Mouse (Mus musculus) liver, embryonic 14.5 days (tissue): ENCODE measurements around the gene Iqch. TPM values are rescaled to one million over a fixed set of nuclear protein-coding genes. Genes with fewer than 3 reads are reported as not detected.

Experiments used
- ATAC-seq: fragments of 200-750 bp; cut with Nextera tagmentation; 2 replicates; pipeline ENCODE4 v1.8.0; 2017; ENCODE audit warnings: moderate number of reproducible peaks, mild to moderate bottlenecking, moderate library complexity; ENCODE audit not compliant: insufficient read depth
- DNase-seq, 3 experiments: peaks; one replicate each; pipeline ENCODE4 v3.0.0-alpha.2; 2012 to 2013; ENCODE audit warnings: low read depth in 3 of 3, low spot score in 3 of 3
- H3K27ac ChIP-seq: fragments of 300-500 bp; sonication (generic); 2 replicates; pipeline ENCODE4 v1.5.1; 2014; ENCODE audit warnings: moderate library complexity, mild to moderate bottlenecking, control low read depth, inconsistent platforms
- H3K27me3 ChIP-seq: fragments of 300-500 bp; sonication (generic); 2 replicates; pipeline ENCODE4 v1.6.1; 2014; ENCODE audit warnings: mild to moderate bottlenecking, low read length, moderate library complexity; ENCODE audit not compliant: control insufficient read depth, insufficient read depth
- H3K36me3 ChIP-seq: fragments of 300-500 bp; sonication (generic); replicated peaks from 2 replicates; pipeline ENCODE4 v1.6.1; 2014; ENCODE audit warnings: low read depth; ENCODE audit not compliant: control insufficient read depth, insufficient read depth
- H3K4me1 ChIP-seq, 2 experiments: fragments of 200-500 bp in 1 of 2; fragments of 300-500 bp in 1 of 2; sonication (generic) in 1 of 2; replicated peaks; 2 replicates each; pipeline ENCODE4 v1.6.1; 2012 to 2014; ENCODE audit warnings: antibody characterized with exemption in 1 of 2, inconsistent platforms in 1 of 2, low read length in 1 of 2; ENCODE audit not compliant: control insufficient read depth in 2 of 2, insufficient read depth in 2 of 2
- H3K4me2 ChIP-seq: fragments of 300-500 bp; sonication (generic); 2 replicates; pipeline ENCODE4 v1.6.1; 2014; ENCODE audit warnings: low read depth, mild to moderate bottlenecking, control low read depth, moderate library complexity
- H3K4me3 ChIP-seq, 2 experiments: fragments of 200-500 bp in 1 of 2; fragments of 300-500 bp in 1 of 2; sonication (generic) in 1 of 2; 2 replicates each; pipeline ENCODE4 v1.5.1; 2012 to 2014; ENCODE audit warnings: low read depth in 2 of 2, low read length in 2 of 2, mild to moderate bottlenecking in 2 of 2, control low read depth in 1 of 2, inconsistent platforms in 1 of 2, moderate library complexity in 1 of 2; ENCODE audit not compliant: insufficient read depth in 1 of 2
- H3K9ac ChIP-seq: fragments of 300-500 bp; sonication (generic); replicated peaks from 2 replicates; pipeline ENCODE4 v1.6.1; 2014; ENCODE audit warnings: mild to moderate bottlenecking, control low read depth, moderate library complexity
- H3K9me3 ChIP-seq: fragments of 300-500 bp; sonication (generic); 2 replicates; pipeline ENCODE4 v1.6.1; 2016; ENCODE audit warnings: low read length, mixed read lengths; ENCODE audit not compliant: control insufficient read depth
- CTCF ChIP-seq: IDR thresholded peaks from 2 replicates; pipeline ENCODE4 v1.5.1; 2016; ENCODE audit warnings: antibody characterized with exemption, low read depth, control low read depth
- EP300 ChIP-seq: IDR thresholded peaks from 2 replicates; pipeline ENCODE4 v1.6.1; 2016; ENCODE audit warnings: antibody characterized with exemption, low read depth
- WGBS: fragments of 180-500 bp; shearing (Covaris S2); extraction: QIAGEN DNeasy Blood & Tissue Kit; methylation state at CpG from one replicate; pipeline ENCODE4 v1.1.7; 2014; ENCODE audit not compliant: insufficient replicate concordance; 5-methylcytosine and 5-hydroxymethylcytosine counted together
- polyA plus RNA-seq, 2 experiments: library from polyadenylated mRNA; depleted of rRNA in 1 of 2; stranded (reverse) in 1 of 2; unstranded in 1 of 2; fragments of >200 nt; fragmentation: Nextera tagmentation in 1 of 2; extraction: Ambion mirVana in 1 of 2; gene quantifications; 2 replicates each; pipeline versions ENCODE4 v1.2.1 to v1.2.3; 2012 to 2014

Iqch gene
- polyA plus RNA-seq, 2 experiments = not detected

GRCm38 (mm10) chr9:63380326-63380725, 222.0 kb downstream of the Iqch start:
- ATAC-seq = no peak
- 70% methylated on average over 3 of the region's 3 CpGs for WGBS
- Histone ChIP-seq H3K27ac (no peak overlapping the region), H3K9ac (no peak overlapping the region), H3K36me3 (no peaks in the 10 kb centered on the region), H3K27me3 (no peaks in the 10 kb centered on the region), H3K4me3 (no peak overlapping the region), H3K9me3 (no peaks in the 10 kb centered on the region), H3K4me2 (no peak overlapping the region), H3K4me1 (peaks cover 13 to 14% of the 10 kb centered on the region in 2 experiments)
- no peak for TF ChIP-seq CTCF
- TF ChIP-seq EP300 = no peak
- no peak for DNase-seq

GRCm38 (mm10) chr9:63378174-63378573, 224.1 kb downstream of the Iqch start:
- H3K4me1 ChIP-seq = peaks cover 9 to 11% of the 10 kb centered on the region in 2 experiments
- TF ChIP-seq EP300 (no peak), CTCF (no peak)
- H3K4me2 ChIP-seq = peak overlapping the region; percentile 82
- no peaks in the 10 kb centered on the region for H3K9me3 ChIP-seq
- H3K27me3 ChIP-seq = no peaks in the 10 kb centered on the region
- H3K4me3 ChIP-seq = peak overlapping the region; percentile 82 to 95
- no peak overlapping the region for H3K27ac ChIP-seq
- WGBS = 15% methylated on average over 8 of the region's 8 CpGs
- H3K36me3 ChIP-seq = no peaks in the 10 kb centered on the region
- DNase-seq (no peak), ATAC-seq (no peak)
- H3K9ac ChIP-seq = peak overlapping the region; percentile 78

- H3K4me3 ChIP-seq = peak within 1 kb of the TSS; percentile 82 to 95
- peak within 1 kb of the TSS; percentile 78 for H3K9ac ChIP-seq
- peak within 1 kb of the TSS; percentile 50 for H3K27ac ChIP-seq
- DNase-seq (peak; percentile 76 to 82 (median 78)), ATAC-seq (peak; percentile 93)
- peak; percentile 26; the same call in 1 of the 2 replicates for TF ChIP-seq EP300
- no peak for TF ChIP-seq CTCF
- H3K4me2 ChIP-seq = peak within 1 kb of the TSS; percentile 82
- H3K9me3 ChIP-seq = no peaks in the 10 kb centered on the region
- WGBS = under 1% methylated on average over 58 of the region's 58 CpGs
- H3K27me3 ChIP-seq = no peaks in the 10 kb centered on the region
- H3K4me1 ChIP-seq = peaks cover 9% of the 10 kb centered on the region in 2 experiments
- H3K36me3 ChIP-seq = no peaks in the 10 kb centered on the region
Observed at GRCm38 (mm10) chr9:63377270-63378142, 224.8 kb downstream of the Iqch start, which contains the start of gene Map2k5. Gene Map2k5, minus strand, starts transcription at chr9:63377902.

- H3K4me1 ChIP-seq = peaks cover 5 to 9% of the 10 kb centered on the region in 2 experiments
- H3K27ac ChIP-seq = no peak overlapping the region
- DNase-seq = no peak
- H3K9me3 ChIP-seq = no peaks in the 10 kb centered on the region
- no peak overlapping the region for H3K4me3 ChIP-seq
- no peaks in the 10 kb centered on the region for H3K27me3 ChIP-seq
- TF ChIP-seq CTCF (no peak), EP300 (no peak)
- no peak overlapping the region for H3K4me2 ChIP-seq
- WGBS = 27% methylated on average over 2 of the region's 2 CpGs
- no peak for ATAC-seq
- H3K36me3 ChIP-seq = peaks cover 2% of the 10 kb centered on the region
- H3K9ac ChIP-seq = no peak overlapping the region
Observed at GRCm38 (mm10) chr9:63373315-63373714, 229.0 kb downstream of the Iqch start.

GRCm38 (mm10) chr9:63372541-63372940, 229.8 kb downstream of the Iqch start:
- no peak overlapping the region for H3K4me2 ChIP-seq
- no peak overlapping the region for H3K27ac ChIP-seq
- peaks cover 4 to 9% of the 10 kb centered on the region in 2 experiments for H3K4me1 ChIP-seq
- no peak for DNase-seq
- H3K4me3 ChIP-seq = no peak overlapping the region
- H3K36me3 ChIP-seq = peaks cover 2% of the 10 kb centered on the region
- no peak overlapping the region for H3K9ac ChIP-seq
- TF ChIP-seq EP300 (no peak), CTCF (no peak)
- WGBS = 75% methylated on average over 8 of the region's 8 CpGs
- H3K9me3 ChIP-seq = no peaks in the 10 kb centered on the region
- H3K27me3 ChIP-seq = no peaks in the 10 kb centered on the region
- ATAC-seq = no peak

Other genes starting within 250 kb of the Iqch start
- gene Map2k5, start 224.6 kb downstream of the Iqch start, polyA plus RNA-seq (2012; rRNA removed) = 4.8 and 6.1 TPM in 2 replicates
- 7.4 and 8.4 TPM in 2 replicates for gene Map2k5, start 224.6 kb downstream of the Iqch start, polyA plus RNA-seq (2014; fragmentation: Nextera tagmentation; extraction: Ambion mirVana)
- gene 2300009A05Rik, start 203.2 kb downstream of the Iqch start, polyA plus RNA-seq (2012; rRNA removed) = 10.2 and 18.0 TPM in 2 replicates
- 23.9 and 24.4 TPM in 2 replicates for gene 2300009A05Rik, start 203.2 kb downstream of the Iqch start, polyA plus RNA-seq (2014; fragmentation: Nextera tagmentation; extraction: Ambion mirVana)
- gene Aagab, start 167 bp upstream of the Iqch start, polyA plus RNA-seq (2012; rRNA removed) = 4.8 and 6.9 TPM in 2 replicates
- gene Aagab, start 167 bp upstream of the Iqch start, polyA plus RNA-seq (2014; fragmentation: Nextera tagmentation; extraction: Ambion mirVana) = 15.0 and 16.7 TPM in 2 replicates
- gene Smad3, start 155.5 kb upstream of the Iqch start, polyA plus RNA-seq (2012; rRNA removed) = 2.8 and 3.2 TPM in 2 replicates
- gene Smad3, start 155.5 kb upstream of the Iqch start, polyA plus RNA-seq (2014; fragmentation: Nextera tagmentation; extraction: Ambion mirVana) = 1.7 and 2.2 TPM in 2 replicates